Mouse (Mus musculus): ENCODE measurements around the gene Col27a1. TPM values are rescaled to one million over a fixed set of nuclear protein-coding genes. Genes with fewer than 3 reads are reported as not detected.
A peak's percentile ranks its signal among the peaks of the same experiment; 100 is the strongest.

Col27a1 gene
- polyA plus RNA-seq, 1 experiment from 2014 or later, result 23.6 TPM

DNA sequence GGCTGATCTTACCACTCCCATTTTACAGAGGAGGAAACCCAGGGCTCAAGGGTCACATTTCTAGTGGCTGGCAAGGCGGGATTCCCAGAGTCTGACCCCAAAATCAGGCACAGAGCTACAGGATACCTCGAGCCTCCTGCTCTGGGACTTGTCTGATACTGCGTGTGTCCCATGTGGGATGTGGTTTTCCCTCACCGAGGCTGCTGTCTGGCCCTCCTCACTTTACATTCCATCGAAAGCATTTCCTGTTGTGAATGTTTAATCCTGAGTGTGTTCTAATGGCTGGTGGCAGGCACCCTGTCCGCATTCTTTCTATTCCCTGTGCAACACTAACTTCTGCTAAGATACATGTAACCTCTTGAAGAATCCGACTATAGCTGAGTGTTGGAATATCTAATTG, 24.3 kb downstream of the Col27a1 start:
- no peak for ATAC-seq (ENCODE audit: insufficient number of reproducible peaks, insufficient read depth, low FRiP score, low read depth)
- 30% methylated on average over 7 of the region's 7 CpGs for WGBS
- Histone ChIP-seq H3K27me3 (ENCODE audit: control insufficient read depth, insufficient read depth, low read length) (no peaks in the 10 kb centered on the region), H3K9ac (replicated peaks; ENCODE audit: low read depth, low read length) (no peak overlapping the region), H3K9me3 (ENCODE audit: control insufficient read depth, low read depth, low read length) (no peaks in the 10 kb centered on the region), H3K4me3 (ENCODE audit: low read depth, low read length) (no peak overlapping the region), H3K4me1 (ENCODE audit: control insufficient read depth, insufficient read depth, low read length) (peaks cover 23% of the 10 kb centered on the region), H3K27ac (ENCODE audit: low read length) (peak overlapping the region; percentile 39; the same call in 1 of the 2 replicates), H3K36me3 (ENCODE audit: control insufficient read depth, insufficient read depth, low read length) (peaks cover 23% of the 10 kb centered on the region), H3K4me2 (replicated peaks; ENCODE audit: low read depth, low read length) (no peak overlapping the region)

DNA sequence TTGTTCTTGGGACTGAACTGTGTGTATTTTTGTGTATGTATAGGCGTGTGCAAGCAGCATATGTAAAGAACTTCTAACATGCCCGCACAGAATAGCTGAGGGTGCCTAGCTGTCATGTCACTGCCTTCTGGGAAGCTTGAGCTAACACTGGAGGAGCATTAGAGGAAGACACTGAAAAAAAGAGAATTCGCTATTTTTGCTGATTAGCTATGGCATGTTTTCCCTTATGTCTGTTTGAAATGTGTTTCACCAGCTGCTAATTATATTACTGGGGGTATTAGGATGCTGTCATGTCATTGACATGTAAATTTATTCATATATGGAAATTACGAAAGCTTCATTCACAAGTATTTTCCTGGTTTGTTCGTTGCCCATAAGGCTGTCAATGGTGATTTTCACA, 24.9 kb downstream of the Col27a1 start:
- ATAC-seq (ENCODE audit: insufficient number of reproducible peaks, insufficient read depth, low FRiP score, low read depth), result no peak
- peaks cover 17% of the 10 kb centered on the region for H3K4me1 ChIP-seq (ENCODE audit: control insufficient read depth, insufficient read depth, low read length)
- WGBS, result 86% methylated on average over 5 of the region's 5 CpGs
- no peak overlapping the region for H3K9ac ChIP-seq (replicated peaks; ENCODE audit: low read depth, low read length)
- H3K27ac ChIP-seq (ENCODE audit: low read length), result no peak overlapping the region
- H3K9me3 ChIP-seq (ENCODE audit: control insufficient read depth, low read depth, low read length), result no peaks in the 10 kb centered on the region
- peaks cover 27% of the 10 kb centered on the region for H3K36me3 ChIP-seq (ENCODE audit: control insufficient read depth, insufficient read depth, low read length)
- H3K4me2 ChIP-seq (replicated peaks; ENCODE audit: low read depth, low read length), result no peak overlapping the region
- no peak overlapping the region for H3K4me3 ChIP-seq (ENCODE audit: low read depth, low read length)
- H3K27me3 ChIP-seq (ENCODE audit: control insufficient read depth, insufficient read depth, low read length), result no peaks in the 10 kb centered on the region

DNA sequence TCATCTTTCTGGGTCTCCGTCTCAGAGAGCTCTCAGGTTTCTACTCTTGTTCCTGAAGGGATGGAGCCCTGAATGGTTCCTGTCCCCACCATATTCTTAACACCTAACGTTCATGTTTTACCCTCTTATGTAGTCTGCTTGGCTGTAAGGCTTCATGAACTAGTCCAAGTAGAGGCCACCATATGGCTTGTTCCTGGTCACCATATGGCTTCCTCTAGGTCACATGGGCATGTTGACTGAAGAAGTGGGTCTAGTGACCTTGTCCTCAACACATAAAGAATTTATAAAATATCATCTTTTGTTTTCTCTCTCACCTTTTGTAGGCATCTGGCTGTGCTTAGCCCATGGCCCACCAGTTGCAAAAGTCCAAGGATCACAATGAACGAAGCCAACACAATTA, 27.2 kb downstream of the Col27a1 start:
- 89% methylated on average over 3 of the region's 3 CpGs for WGBS
- Histone ChIP-seq H3K27me3 (ENCODE audit: control insufficient read depth, insufficient read depth, low read length) (no peaks in the 10 kb centered on the region), H3K4me3 (ENCODE audit: low read depth, low read length) (no peak overlapping the region), H3K4me1 (ENCODE audit: control insufficient read depth, insufficient read depth, low read length) (peaks cover 8% of the 10 kb centered on the region; the same call in 1 of the 2 replicates), H3K27ac (ENCODE audit: low read length) (no peak overlapping the region), H3K4me2 (replicated peaks; ENCODE audit: low read depth, low read length) (no peak overlapping the region), H3K36me3 (ENCODE audit: control insufficient read depth, insufficient read depth, low read length) (peaks cover 33% of the 10 kb centered on the region), H3K9ac (replicated peaks; ENCODE audit: low read depth, low read length) (no peak overlapping the region), H3K9me3 (ENCODE audit: control insufficient read depth, low read depth, low read length) (no peaks in the 10 kb centered on the region)
- no peak for ATAC-seq (ENCODE audit: insufficient number of reproducible peaks, insufficient read depth, low FRiP score, low read depth)

DNA sequence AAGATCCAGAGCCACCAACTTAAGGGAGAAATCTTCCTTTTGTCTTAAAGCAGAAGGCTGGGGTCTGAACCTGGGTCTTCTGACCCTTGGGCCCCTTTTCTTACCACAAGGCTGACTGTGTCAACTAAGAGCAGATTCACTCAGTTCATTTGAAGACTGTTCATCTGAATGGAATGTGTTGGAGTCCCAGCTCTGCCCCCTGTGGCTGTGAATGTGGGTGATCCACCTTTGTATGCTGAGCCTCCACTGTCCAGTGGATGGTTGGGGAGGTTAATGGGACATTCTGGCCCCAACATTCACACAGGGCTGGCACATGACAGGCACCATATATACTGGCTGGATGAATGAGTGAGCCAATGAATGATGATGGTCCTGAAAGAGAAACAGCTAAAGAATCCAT, 34.2 kb downstream of the Col27a1 start:
- H3K4me3 ChIP-seq (ENCODE audit: low read depth, low read length), result no peak overlapping the region
- no peak for ATAC-seq (ENCODE audit: insufficient number of reproducible peaks, insufficient read depth, low FRiP score, low read depth)
- no peaks in the 10 kb centered on the region for H3K27me3 ChIP-seq (ENCODE audit: control insufficient read depth, insufficient read depth, low read length)
- H3K9ac ChIP-seq (replicated peaks; ENCODE audit: low read depth, low read length), result no peak overlapping the region
- H3K4me2 ChIP-seq (replicated peaks; ENCODE audit: low read depth, low read length), result no peak overlapping the region
- no peaks in the 10 kb centered on the region for H3K9me3 ChIP-seq (ENCODE audit: control insufficient read depth, low read depth, low read length)
- peaks cover 40% of the 10 kb centered on the region for H3K36me3 ChIP-seq (ENCODE audit: control insufficient read depth, insufficient read depth, low read length)
- no peak overlapping the region for H3K27ac ChIP-seq (ENCODE audit: low read length)
- H3K4me1 ChIP-seq (ENCODE audit: control insufficient read depth, insufficient read depth, low read length), result no peaks in the 10 kb centered on the region

DNA sequence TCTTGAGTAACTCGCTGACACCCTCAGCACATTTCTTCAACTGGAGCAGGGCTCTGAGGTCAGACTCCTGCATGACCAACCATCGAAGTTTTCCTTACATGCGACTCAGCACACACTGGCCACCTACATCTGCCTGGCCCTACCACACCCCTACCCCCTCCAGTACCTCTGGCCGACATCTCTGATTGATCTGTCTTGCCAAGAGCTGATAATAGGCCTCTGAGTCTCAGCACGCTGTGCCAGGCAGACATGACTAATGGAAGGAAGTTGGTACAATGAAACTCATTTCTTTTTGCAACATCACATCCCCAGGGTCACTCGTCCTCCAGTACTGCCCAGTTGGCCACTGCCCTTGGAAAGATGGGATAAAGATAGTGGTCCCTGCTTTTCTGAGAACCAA, 35.1 kb downstream of the Col27a1 start:
- H3K4me1 ChIP-seq (ENCODE audit: control insufficient read depth, insufficient read depth, low read length), result no peaks in the 10 kb centered on the region
- ATAC-seq (ENCODE audit: insufficient number of reproducible peaks, insufficient read depth, low FRiP score, low read depth), result no peak
- no peak overlapping the region for H3K4me3 ChIP-seq (ENCODE audit: low read depth, low read length)
- H3K4me2 ChIP-seq (replicated peaks; ENCODE audit: low read depth, low read length), result no peak overlapping the region
- no peaks in the 10 kb centered on the region for H3K9me3 ChIP-seq (ENCODE audit: control insufficient read depth, low read depth, low read length)
- no peak overlapping the region for H3K9ac ChIP-seq (replicated peaks; ENCODE audit: low read depth, low read length)
- 46% methylated on average over 6 of the region's 6 CpGs for WGBS
- H3K27me3 ChIP-seq (ENCODE audit: control insufficient read depth, insufficient read depth, low read length), result no peaks in the 10 kb centered on the region
- H3K36me3 ChIP-seq (ENCODE audit: control insufficient read depth, insufficient read depth, low read length), result peaks cover 44% of the 10 kb centered on the region; the same call in 1 of the 2 replicates
- no peak overlapping the region for H3K27ac ChIP-seq (ENCODE audit: low read length)

DNA sequence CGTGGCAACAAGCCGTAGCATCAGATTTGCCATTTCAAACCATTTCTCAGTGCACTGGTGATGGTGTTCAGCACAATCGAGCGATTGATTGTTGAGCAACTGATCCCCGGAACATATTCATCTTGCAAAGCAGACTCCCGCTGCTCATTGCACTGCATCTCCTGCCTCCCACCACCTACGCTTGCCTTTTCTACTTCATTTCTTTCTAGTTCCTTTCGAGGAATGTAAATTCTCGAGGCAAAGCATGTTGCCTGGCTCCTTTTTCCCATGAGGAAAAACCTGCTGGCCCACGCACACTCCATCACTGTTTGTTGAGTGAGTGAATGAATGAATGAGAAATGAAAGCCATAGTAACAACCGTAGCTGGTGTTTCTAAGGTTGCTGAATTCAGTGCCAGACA, 38.0 kb downstream of the Col27a1 start:
- no peak overlapping the region for H3K9ac ChIP-seq (replicated peaks; ENCODE audit: low read depth, low read length)
- ATAC-seq (ENCODE audit: insufficient number of reproducible peaks, insufficient read depth, low FRiP score, low read depth), result no peak
- H3K9me3 ChIP-seq (ENCODE audit: control insufficient read depth, low read depth, low read length), result no peaks in the 10 kb centered on the region
- peaks cover 32% of the 10 kb centered on the region; the same call in 1 of the 2 replicates for H3K36me3 ChIP-seq (ENCODE audit: control insufficient read depth, insufficient read depth, low read length)
- no peak overlapping the region for H3K4me3 ChIP-seq (ENCODE audit: low read depth, low read length)
- no peaks in the 10 kb centered on the region for H3K27me3 ChIP-seq (ENCODE audit: control insufficient read depth, insufficient read depth, low read length)
- WGBS, result 78% methylated on average over 11 of the region's 11 CpGs
- no peak overlapping the region for H3K4me2 ChIP-seq (replicated peaks; ENCODE audit: low read depth, low read length)
- H3K4me1 ChIP-seq (ENCODE audit: control insufficient read depth, insufficient read depth, low read length), result no peaks in the 10 kb centered on the region
- H3K27ac ChIP-seq (ENCODE audit: low read length), result no peak overlapping the region

DNA sequence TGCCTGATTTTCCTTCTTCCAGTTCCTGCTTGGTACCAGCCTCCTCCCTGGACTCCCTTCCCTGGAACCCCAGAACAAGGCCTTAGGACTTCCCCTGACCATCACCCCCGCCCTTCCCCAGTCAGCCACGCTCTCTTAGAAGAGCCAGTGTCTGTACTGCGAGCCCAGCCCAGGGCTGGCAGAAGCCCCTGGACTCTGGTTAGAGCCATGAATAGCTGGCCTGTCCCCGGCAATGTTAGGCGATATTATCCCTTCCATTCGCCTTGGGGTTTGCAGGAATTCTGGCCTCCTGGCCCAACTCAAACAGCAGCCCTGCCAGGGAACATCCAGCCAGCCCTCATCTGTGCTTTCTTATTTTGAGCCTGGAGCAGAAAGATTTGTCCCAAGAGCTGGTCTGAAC, 39.9 kb downstream of the Col27a1 start:
- ATAC-seq (ENCODE audit: insufficient number of reproducible peaks, insufficient read depth, low FRiP score, low read depth), result no peak
- Histone ChIP-seq H3K9me3 (ENCODE audit: control insufficient read depth, low read depth, low read length) (no peaks in the 10 kb centered on the region), H3K9ac (replicated peaks; ENCODE audit: low read depth, low read length) (no peak overlapping the region), H3K4me3 (ENCODE audit: low read depth, low read length) (no peak overlapping the region), H3K27ac (ENCODE audit: low read length) (no peak overlapping the region), H3K4me2 (replicated peaks; ENCODE audit: low read depth, low read length) (no peak overlapping the region), H3K27me3 (ENCODE audit: control insufficient read depth, insufficient read depth, low read length) (no peaks in the 10 kb centered on the region), H3K4me1 (ENCODE audit: control insufficient read depth, insufficient read depth, low read length) (no peaks in the 10 kb centered on the region), H3K36me3 (ENCODE audit: control insufficient read depth, insufficient read depth, low read length) (peaks cover 36% of the 10 kb centered on the region; the same call in 1 of the 2 replicates)
- WGBS, result 85% methylated on average over 6 of the region's 6 CpGs

DNA sequence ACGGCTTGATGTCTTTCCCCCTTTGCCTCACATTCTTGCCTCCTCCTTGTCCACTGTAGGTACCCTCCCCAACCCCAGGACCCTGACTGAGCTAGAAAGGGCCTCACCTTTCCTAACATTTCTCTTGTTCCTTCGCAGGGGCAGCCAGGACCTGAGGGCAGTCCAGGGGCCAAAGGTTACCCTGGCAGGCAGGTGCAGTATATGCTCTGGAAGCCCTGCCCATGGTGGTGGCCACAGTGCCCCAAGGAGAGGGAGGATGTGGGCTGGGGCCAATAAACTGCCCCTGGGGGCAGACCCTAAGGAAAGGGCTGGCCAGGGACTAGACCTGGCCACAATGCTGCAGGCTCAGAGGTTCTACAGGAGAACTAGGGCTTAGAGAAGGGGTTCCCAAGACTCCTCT, 40.3 kb downstream of the Col27a1 start:
- WGBS, result 73% methylated on average over 2 of the region's 2 CpGs
- H3K4me2 ChIP-seq (replicated peaks; ENCODE audit: low read depth, low read length), result no peak overlapping the region
- no peak for ATAC-seq (ENCODE audit: insufficient number of reproducible peaks, insufficient read depth, low FRiP score, low read depth)
- H3K9me3 ChIP-seq (ENCODE audit: control insufficient read depth, low read depth, low read length), result no peaks in the 10 kb centered on the region
- H3K4me1 ChIP-seq (ENCODE audit: control insufficient read depth, insufficient read depth, low read length), result no peaks in the 10 kb centered on the region
- H3K27me3 ChIP-seq (ENCODE audit: control insufficient read depth, insufficient read depth, low read length), result no peaks in the 10 kb centered on the region
- H3K4me3 ChIP-seq (ENCODE audit: low read depth, low read length), result no peak overlapping the region
- peaks cover 33% of the 10 kb centered on the region; the same call in 1 of the 2 replicates for H3K36me3 ChIP-seq (ENCODE audit: control insufficient read depth, insufficient read depth, low read length)
- H3K9ac ChIP-seq (replicated peaks; ENCODE audit: low read depth, low read length), result no peak overlapping the region
- no peak overlapping the region for H3K27ac ChIP-seq (ENCODE audit: low read length)

DNA sequence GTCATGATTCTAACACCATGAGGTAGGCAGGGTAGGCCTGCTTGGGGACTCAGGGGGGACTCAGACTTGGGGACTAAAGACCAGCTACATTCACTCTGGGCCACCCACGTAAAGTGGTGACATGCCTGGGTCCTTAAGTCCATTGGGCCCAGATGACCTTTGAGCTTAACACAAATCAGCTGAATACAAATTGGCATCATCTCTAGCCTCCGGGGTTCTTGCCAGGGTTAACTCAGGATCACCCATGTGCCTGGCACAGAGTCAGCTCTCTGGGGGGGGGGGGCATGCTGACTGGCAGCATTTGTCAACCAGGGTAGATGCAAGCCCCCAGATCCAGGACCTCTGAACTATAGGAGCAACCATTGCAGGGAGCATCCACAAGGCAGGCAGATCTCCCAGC, 42.6 kb downstream of the Col27a1 start:
- no peak overlapping the region for H3K4me2 ChIP-seq (replicated peaks; ENCODE audit: low read depth, low read length)
- no peaks in the 10 kb centered on the region for H3K4me1 ChIP-seq (ENCODE audit: control insufficient read depth, insufficient read depth, low read length)
- H3K36me3 ChIP-seq (ENCODE audit: control insufficient read depth, insufficient read depth, low read length), result peaks cover 38% of the 10 kb centered on the region; the same call in 1 of the 2 replicates
- no peaks in the 10 kb centered on the region for H3K9me3 ChIP-seq (ENCODE audit: control insufficient read depth, low read depth, low read length)
- H3K4me3 ChIP-seq (ENCODE audit: low read depth, low read length), result no peak overlapping the region
- no peak for ATAC-seq (ENCODE audit: insufficient number of reproducible peaks, insufficient read depth, low FRiP score, low read depth)
- H3K27ac ChIP-seq (ENCODE audit: low read length), result no peak overlapping the region
- H3K9ac ChIP-seq (replicated peaks; ENCODE audit: low read depth, low read length), result no peak overlapping the region
- H3K27me3 ChIP-seq (ENCODE audit: control insufficient read depth, insufficient read depth, low read length), result no peaks in the 10 kb centered on the region
- 81% methylated on average over 2 of the region's 2 CpGs for WGBS
